Mouse (Mus musculus): ENCODE measurements around the gene Ankrd13a. TPM values are rescaled to one million over a fixed set of nuclear protein-coding genes. Genes with fewer than 3 reads are reported as not detected.
A peak's percentile ranks its signal among the peaks of the same experiment; 100 is the strongest.
"Not testable (repeated sequence)": the region's sequence is repeated elsewhere in the genome, so short reads cannot be mapped to it uniquely, and the experiment has no call there.

The Ankrd13a gene
- polyA plus RNA-seq, 1 experiment from 2014 or later, result 61.8 TPM

- ATAC-seq (replicated peaks; ENCODE audit: low FRiP score); H3K9me3 ChIP-seq (ENCODE audit: control insufficient read depth, low read length); DNase-seq (ENCODE audit: low spot score); H3K4me3 ChIP-seq (ENCODE audit: low read depth, low read length); H3K9ac ChIP-seq (ENCODE audit: low read length); H3K4me2 ChIP-seq (ENCODE audit: low read depth, low read length, severe bottlenecking); H3K4me1 ChIP-seq (replicated peaks; ENCODE audit: control insufficient read depth, insufficient read depth, low read length); H3K27ac ChIP-seq (ENCODE audit: low read depth, low read length); H3K36me3 ChIP-seq (ENCODE audit: control insufficient read depth, insufficient read depth, low read length); H3K27me3 ChIP-seq (ENCODE audit: control insufficient read depth, insufficient read depth, low read length): not testable (repeated sequence)
- WGBS, result 85% methylated on average over 5 of the region's 5 CpGs
Observed at GRCm38 (mm10) chr5:114840481-114840880, 66.0 kb downstream of the Ankrd13a start.

DNA sequence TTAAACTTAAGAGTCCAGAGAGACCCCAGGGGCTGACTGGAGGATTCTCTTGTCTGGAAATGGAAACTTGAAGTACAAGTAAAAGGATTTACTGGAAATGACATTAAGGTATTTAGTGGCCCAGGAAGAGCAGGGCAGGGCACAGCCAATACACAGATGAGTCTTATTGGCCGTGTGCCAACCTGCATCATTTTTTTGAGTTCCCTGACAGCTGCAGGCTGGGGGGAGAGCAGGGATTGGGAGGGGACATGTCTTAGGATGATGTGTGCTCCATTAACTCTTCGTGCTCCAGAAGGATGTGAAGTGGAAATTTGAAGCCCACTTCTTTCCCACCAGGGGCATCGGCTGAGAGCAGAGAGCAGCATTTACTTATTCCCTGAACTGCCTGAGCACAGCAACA is 67.7 kb downstream of the Ankrd13a start:
- not testable (repeated sequence) for H3K27ac ChIP-seq (ENCODE audit: low read depth, low read length); H3K27me3 ChIP-seq (ENCODE audit: control insufficient read depth, insufficient read depth, low read length); H3K4me2 ChIP-seq (ENCODE audit: low read depth, low read length, severe bottlenecking); H3K9ac ChIP-seq (ENCODE audit: low read length); H3K4me1 ChIP-seq (replicated peaks; ENCODE audit: control insufficient read depth, insufficient read depth, low read length); H3K36me3 ChIP-seq (ENCODE audit: control insufficient read depth, insufficient read depth, low read length); DNase-seq (ENCODE audit: low spot score); H3K9me3 ChIP-seq (ENCODE audit: control insufficient read depth, low read length); ATAC-seq (replicated peaks; ENCODE audit: low FRiP score); H3K4me3 ChIP-seq (ENCODE audit: low read depth, low read length)
- 56% methylated on average over 3 of the region's 3 CpGs for WGBS

- H3K4me2 ChIP-seq (ENCODE audit: low read depth, low read length, severe bottlenecking), result no peak overlapping the region
- no peak for DNase-seq (ENCODE audit: low spot score)
- H3K9me3 ChIP-seq (ENCODE audit: control insufficient read depth, low read length), result no peaks in the 10 kb centered on the region
- no peaks in the 10 kb centered on the region for H3K4me1 ChIP-seq (replicated peaks; ENCODE audit: control insufficient read depth, insufficient read depth, low read length)
- H3K27me3 ChIP-seq (ENCODE audit: control insufficient read depth, insufficient read depth, low read length), result no peaks in the 10 kb centered on the region
- no peak for ATAC-seq (replicated peaks; ENCODE audit: low FRiP score)
- 61% methylated on average over 5 of the region's 5 CpGs for WGBS
- no peak overlapping the region for H3K4me3 ChIP-seq (ENCODE audit: low read depth, low read length)
- no peak overlapping the region for H3K9ac ChIP-seq (ENCODE audit: low read length)
- H3K36me3 ChIP-seq (ENCODE audit: control insufficient read depth, insufficient read depth, low read length), result no peaks in the 10 kb centered on the region
- no peak overlapping the region for H3K27ac ChIP-seq (ENCODE audit: low read depth, low read length)
Observed at GRCm38 (mm10) chr5:114842674-114843073, 68.2 kb downstream of the Ankrd13a start.

DNA sequence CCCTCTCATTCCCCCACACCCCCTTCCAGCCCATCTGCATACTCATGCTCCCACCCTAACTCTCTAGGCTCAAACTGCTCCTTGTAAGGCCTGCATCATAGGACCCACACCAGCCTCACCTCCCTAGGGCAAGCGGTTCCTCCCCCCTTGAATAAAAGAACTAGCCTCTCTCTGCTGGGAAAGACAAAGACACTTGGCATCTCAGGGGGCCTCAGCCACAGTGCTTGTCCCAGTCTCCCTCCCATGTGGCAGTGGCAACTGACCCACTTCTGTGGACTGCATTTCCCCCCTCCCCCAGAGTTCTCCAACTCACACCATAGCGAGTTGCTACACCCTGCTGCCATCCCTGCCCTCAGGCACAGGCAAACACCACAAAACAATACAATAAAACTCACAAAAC is 69.9 kb downstream of the Ankrd13a start:
- H3K27me3 ChIP-seq (ENCODE audit: control insufficient read depth, insufficient read depth, low read length); H3K4me3 ChIP-seq (ENCODE audit: low read depth, low read length); H3K4me2 ChIP-seq (ENCODE audit: low read depth, low read length, severe bottlenecking); DNase-seq (ENCODE audit: low spot score); H3K36me3 ChIP-seq (ENCODE audit: control insufficient read depth, insufficient read depth, low read length); H3K27ac ChIP-seq (ENCODE audit: low read depth, low read length); H3K9ac ChIP-seq (ENCODE audit: low read length); H3K9me3 ChIP-seq (ENCODE audit: control insufficient read depth, low read length); H3K4me1 ChIP-seq (replicated peaks; ENCODE audit: control insufficient read depth, insufficient read depth, low read length); ATAC-seq (replicated peaks; ENCODE audit: low FRiP score): not testable (repeated sequence)
- WGBS, result 65% methylated on average over 2 of the region's 2 CpGs

GRCm38 (mm10) chr5:114851565-114852236 is 77.2 kb downstream of the Ankrd13a start:
- H3K4me2 ChIP-seq (ENCODE audit: low read depth, low read length, severe bottlenecking), result no peak overlapping the region
- no peaks in the 10 kb centered on the region for H3K4me1 ChIP-seq (replicated peaks; ENCODE audit: control insufficient read depth, insufficient read depth, low read length)
- H3K27ac ChIP-seq (ENCODE audit: low read depth, low read length), result no peak overlapping the region
- H3K4me3 ChIP-seq (ENCODE audit: low read depth, low read length), result no peak overlapping the region
- 84% methylated on average over 20 of the region's 20 CpGs for WGBS
- DNase-seq (ENCODE audit: low spot score) (no peak), ATAC-seq (replicated peaks; ENCODE audit: low FRiP score) (no peak)
- H3K27me3 ChIP-seq (ENCODE audit: control insufficient read depth, insufficient read depth, low read length), result no peaks in the 10 kb centered on the region
- H3K9me3 ChIP-seq (ENCODE audit: control insufficient read depth, low read length), result no peaks in the 10 kb centered on the region
- H3K36me3 ChIP-seq (ENCODE audit: control insufficient read depth, insufficient read depth, low read length), result no peaks in the 10 kb centered on the region
- H3K9ac ChIP-seq (ENCODE audit: low read length), result no peak overlapping the region

- not testable (repeated sequence) for H3K9me3 ChIP-seq (ENCODE audit: control insufficient read depth, low read length); H3K4me1 ChIP-seq (replicated peaks; ENCODE audit: control insufficient read depth, insufficient read depth, low read length); H3K27me3 ChIP-seq (ENCODE audit: control insufficient read depth, insufficient read depth, low read length); H3K4me2 ChIP-seq (ENCODE audit: low read depth, low read length, severe bottlenecking); H3K27ac ChIP-seq (ENCODE audit: low read depth, low read length); H3K36me3 ChIP-seq (ENCODE audit: control insufficient read depth, insufficient read depth, low read length); H3K4me3 ChIP-seq (ENCODE audit: low read depth, low read length); DNase-seq (ENCODE audit: low spot score); ATAC-seq (replicated peaks; ENCODE audit: low FRiP score); H3K9ac ChIP-seq (ENCODE audit: low read length)
- WGBS, result 85% methylated on average over 3 of the region's 5 CpGs
Observed at GRCm38 (mm10) chr5:114853364-114853763, 78.9 kb downstream of the Ankrd13a start, which contains the start of gene 4930519G04Rik. 4930519G04Rik (plus strand) TSS chr5:114853664.

Small RNAs within 50 kb of the gene (microRNA-seq; reads per million reads assigned to microRNA genes)
- 75.7 reads per million, percentile 31 among the genes with 10 or more reads in this experiment for gene Mir6240 (ENCODE audit: insufficient number of aligned reads)

Other genes with a start within 250 kb of the Ankrd13a start
- gene Fam222a, start 206.7 kb upstream of the Ankrd13a start, polyA plus RNA-seq (2014; fragmentation: Nextera tagmentation; extraction: Ambion mirVana), result 8.7 and 9.4 TPM in 2 replicates
- gene Trpv4, start 116.3 kb upstream of the Ankrd13a start, polyA plus RNA-seq (2014; fragmentation: Nextera tagmentation; extraction: Ambion mirVana), result 0.17 and 0.53 TPM in 2 replicates
- gene Gltp, start 83.7 kb upstream of the Ankrd13a start, polyA plus RNA-seq (2014; fragmentation: Nextera tagmentation; extraction: Ambion mirVana), result 78.3 and 81.9 TPM in 2 replicates
- 19.7 and 22.2 TPM in 2 replicates for gene Tchp, start 66.9 kb upstream of the Ankrd13a start, polyA plus RNA-seq (2014; fragmentation: Nextera tagmentation; extraction: Ambion mirVana)
- 39.3 and 41.5 TPM in 2 replicates for gene Git2, start 840 bp downstream of the Ankrd13a start, polyA plus RNA-seq (2014; fragmentation: Nextera tagmentation; extraction: Ambion mirVana)
- gene 1500011B03Rik, start 48.8 kb downstream of the Ankrd13a start, polyA plus RNA-seq (2014; fragmentation: Nextera tagmentation; extraction: Ambion mirVana), result 133 and 149 TPM in 2 replicates
- not detected in 2 replicates for gene 4930519G04Rik, start 79.0 kb downstream of the Ankrd13a start, polyA plus RNA-seq (2014; fragmentation: Nextera tagmentation; extraction: Ambion mirVana)
- gene Gm9936, start 84.0 kb downstream of the Ankrd13a start, polyA plus RNA-seq (2014; fragmentation: Nextera tagmentation; extraction: Ambion mirVana), result 0.39 and 0.40 TPM in 2 replicates
- gene Oasl2, start 122.3 kb downstream of the Ankrd13a start, polyA plus RNA-seq (2014; fragmentation: Nextera tagmentation; extraction: Ambion mirVana), result 1.4 and 1.5 TPM in 2 replicates
- 0.20 TPM in 1 of 2 replicates, not detected in the other for gene Oasl1, start 148.6 kb downstream of the Ankrd13a start, polyA plus RNA-seq (2014; fragmentation: Nextera tagmentation; extraction: Ambion mirVana)
- 49.8 and 51.5 TPM in 2 replicates for gene 2210016L21Rik, start 167.5 kb downstream of the Ankrd13a start, polyA plus RNA-seq (2014; fragmentation: Nextera tagmentation; extraction: Ambion mirVana)
- gene Hnf1a, start 196.4 kb downstream of the Ankrd13a start, polyA plus RNA-seq (2014; fragmentation: Nextera tagmentation; extraction: Ambion mirVana), result not detected in 2 replicates
- 31.7 and 39.5 TPM in 2 replicates for gene Sppl3, start 236.5 kb downstream of the Ankrd13a start, polyA plus RNA-seq (2014; fragmentation: Nextera tagmentation; extraction: Ambion mirVana)